Mouse (Mus musculus) left cerebral cortex, adult 2 months (tissue): ENCODE data around the gene Cfap97d2. TPM values are rescaled to one million over a fixed set of nuclear protein-coding genes. Genes with fewer than 3 reads are reported as not detected.

Source experiments
- DNase-seq, 2 experiments: peaks; one replicate each; pipeline ENCODE4 v3.0.0; 2021 to 2022; ENCODE audit warnings: low spot score in 2 of 2, mixed read lengths in 1 of 2; ENCODE audit errors: extremely low spot score in 1 of 2
- H3K27ac ChIP-seq: fragments of 200-600 bp; 2 replicates; pipeline ENCODE4 v1.8.1; 2022
- H3K4me3 ChIP-seq: fragments of 200-600 bp; 2 replicates; pipeline ENCODE4 v1.8.1; 2022
- CTCF ChIP-seq: fragments of 200-600 bp; IDR thresholded peaks from 2 replicates; pipeline ENCODE4 v1.8.1; 2022; ENCODE audit warnings: antibody characterized with exemption, mild to moderate bottlenecking, moderate library complexity
- intact Hi-C: fragments of 180-260 bp; cut with DNase I; formaldehyde crosslinking; loops from one replicate; pipeline ENCODE4 v1.15.1; 2025
- total RNA-seq, 2 experiments: library from RNA; stranded (reverse); gene quantifications; 2 replicates each; pipeline ENCODE4 v1.2.3; 2021

The Cfap97d2 gene
- total RNA-seq, 2 experiments from 2014 or later = 1.0 to 1.4 TPM

DNA sequence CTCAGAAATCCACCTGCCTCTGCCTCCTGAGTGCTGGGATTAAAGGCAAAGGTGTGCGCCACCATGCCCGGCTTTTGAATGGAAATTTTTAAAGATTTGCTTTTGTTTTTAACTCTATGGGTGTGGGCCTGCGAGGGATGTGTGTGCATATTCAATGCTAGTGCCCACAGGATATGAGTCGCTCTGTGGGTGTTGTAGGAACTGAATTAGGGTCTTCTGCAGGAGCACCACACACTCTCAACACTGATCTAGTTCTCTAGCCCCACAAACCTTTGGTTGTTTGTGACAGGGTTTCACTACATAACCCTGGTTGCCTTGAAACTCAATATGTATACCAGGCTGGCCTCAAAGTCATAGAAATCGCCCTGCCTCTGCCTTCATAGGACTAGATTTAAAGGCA is 16.4 kb upstream of the Cfap97d2 start:
- no peak for DNase-seq
- intact Hi-C loops = no loop called here
- no peak for TF ChIP-seq CTCF
- H3K4me3 ChIP-seq = no peak overlapping the region
- no peak overlapping the region for H3K27ac ChIP-seq

GRCm38 (mm10) chr8:13692302-13693066 is 13.2 kb upstream of the Cfap97d2 start:
- Histone ChIP-seq H3K27ac (no peak overlapping the region), H3K4me3 (no peak overlapping the region)
- intact Hi-C loops = no loop called here
- TF ChIP-seq CTCF = no peak
- DNase-seq = no peak

DNA sequence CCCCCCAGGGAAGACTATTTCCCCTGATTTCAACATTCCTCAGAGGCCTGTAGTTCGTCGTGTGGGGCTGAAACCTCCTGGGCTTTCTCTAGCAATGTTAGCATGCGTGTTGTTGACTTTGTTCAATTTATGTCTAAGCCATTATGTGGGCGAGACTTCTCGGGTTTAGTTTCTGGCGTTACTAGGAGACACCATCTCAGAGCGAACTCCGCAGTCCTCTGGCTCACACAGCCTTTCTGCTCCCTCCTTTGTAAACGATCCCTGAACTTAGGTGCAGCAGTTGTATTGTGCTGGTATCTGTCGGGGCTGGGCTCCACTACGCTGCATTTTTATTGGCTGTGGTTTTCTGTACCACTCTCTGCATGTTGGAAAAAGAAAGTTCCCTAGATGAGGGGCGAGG is 11.0 kb upstream of the Cfap97d2 start:
- DNase-seq = no peak
- TF ChIP-seq CTCF = no peak
- intact Hi-C loops = loop anchor here (5.0 kb wide), 1 partner anchor 38 kb away; no protein-coding TSS in a partner anchor
- Histone ChIP-seq H3K4me3 (no peak overlapping the region), H3K27ac (no peak overlapping the region)

DNA sequence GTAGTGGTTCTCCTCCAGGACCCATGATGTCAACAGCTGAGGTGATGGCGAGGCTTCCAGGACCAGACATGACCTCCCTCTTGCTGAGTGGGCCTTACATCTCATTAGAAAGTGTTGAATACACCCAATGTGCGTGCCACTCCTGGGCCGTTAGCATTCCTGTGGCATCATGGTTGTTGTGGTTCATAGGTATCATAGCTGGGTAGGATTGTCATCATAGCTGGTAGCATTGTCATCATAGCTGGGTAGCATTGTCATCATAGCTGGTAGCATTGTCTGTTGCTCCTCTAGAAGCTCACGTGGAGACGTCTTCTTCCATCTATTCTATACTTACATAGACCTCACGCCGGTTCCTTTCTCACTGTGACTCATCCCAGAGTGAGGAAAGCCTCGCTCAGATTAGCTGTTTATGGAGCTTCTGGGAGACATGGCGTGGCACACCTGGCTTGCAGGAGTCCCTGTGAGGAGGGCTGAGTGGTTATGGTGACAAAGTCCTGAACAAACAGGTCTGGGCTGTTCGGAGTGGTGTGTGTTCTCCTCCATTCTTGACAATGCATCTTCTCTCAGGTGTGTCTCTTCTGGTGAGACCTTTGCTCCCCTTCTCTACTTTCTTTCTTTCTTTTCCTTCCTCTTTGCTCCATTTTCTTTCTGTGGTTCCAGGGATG is 10.4 kb upstream of the Cfap97d2 start:
- intact Hi-C loops = loop anchor here (5.0 kb wide), 1 partner anchor 37 kb away; no protein-coding TSS in a partner anchor
- DNase-seq = no peak
- TF ChIP-seq CTCF = no peak
- H3K4me3 ChIP-seq = no peak overlapping the region
- H3K27ac ChIP-seq = no peak overlapping the region

- intact Hi-C loops = loop anchor here (5.0 kb wide), 1 partner anchor 36 kb away; no protein-coding TSS in a partner anchor
- no peak for DNase-seq
- Histone ChIP-seq H3K27ac (no peak overlapping the region), H3K4me3 (no peak overlapping the region)
- no peak for TF ChIP-seq CTCF
These were observed 9.5 kb upstream of the Cfap97d2 start for GRCm38 (mm10) chr8:13696157-13696556.

- TF ChIP-seq CTCF = no peak
- no peak overlapping the region for H3K27ac ChIP-seq
- DNase-seq = no peak
- H3K4me3 ChIP-seq = no peak overlapping the region
- intact Hi-C loops = loop anchor here (5.0 kb wide), 1 partner anchor 35 kb away; no protein-coding TSS in a partner anchor
These were observed 8.5 kb upstream of the Cfap97d2 start for GRCm38 (mm10) chr8:13697196-13697595.

DNA sequence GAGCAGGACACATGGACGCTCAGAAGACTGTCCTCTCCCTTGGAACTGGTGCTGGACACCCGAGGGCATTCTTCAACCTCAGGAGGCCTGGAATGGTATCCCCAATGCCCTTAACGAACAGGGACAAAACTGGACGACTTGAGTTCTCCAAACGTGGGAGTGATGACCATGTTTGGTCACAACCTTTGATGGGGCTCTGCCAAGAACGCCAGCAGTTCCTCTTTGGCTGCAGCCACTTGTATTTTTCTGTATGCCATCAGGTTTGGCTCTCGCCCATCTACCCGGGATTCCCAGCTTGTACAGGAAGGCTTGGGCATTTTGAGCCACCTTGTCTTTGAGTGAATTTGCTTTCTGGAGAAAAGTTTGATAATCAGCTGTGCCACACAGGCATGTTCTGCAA is 8.0 kb upstream of the Cfap97d2 start:
- intact Hi-C loops = loop anchor here (5.0 kb wide), 1 partner anchor 35 kb away; no protein-coding TSS in a partner anchor
- no peak overlapping the region for H3K27ac ChIP-seq
- no peak for DNase-seq
- no peak for TF ChIP-seq CTCF
- no peak overlapping the region for H3K4me3 ChIP-seq

DNA sequence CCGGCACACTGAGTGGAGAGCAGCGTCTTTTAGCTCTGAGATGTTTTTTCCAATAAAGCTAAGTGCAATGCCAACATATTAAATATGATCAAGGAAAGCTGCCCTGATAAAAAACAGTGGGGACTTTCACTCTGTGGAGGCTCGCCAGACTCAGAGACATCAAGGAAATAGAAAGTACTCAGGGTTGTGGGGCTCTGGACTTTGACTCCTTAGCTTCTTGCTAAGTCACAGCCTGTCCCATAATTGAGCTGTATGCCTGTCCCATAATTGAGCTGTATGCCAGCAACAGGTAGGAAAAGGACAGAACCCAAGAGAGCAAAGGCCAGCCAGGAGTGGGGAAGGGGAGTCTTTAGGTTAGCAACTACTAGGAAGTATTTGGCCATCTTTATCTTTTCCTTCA is 7.4 kb upstream of the Cfap97d2 start:
- intact Hi-C loops = loop anchor here (5.0 kb wide), 1 partner anchor 34 kb away; no protein-coding TSS in a partner anchor
- no peak for DNase-seq

GRCm38 (mm10) chr8:13699323-13699949 is 6.3 kb upstream of the Cfap97d2 start:
- no peak for TF ChIP-seq CTCF
- Histone ChIP-seq H3K27ac (no peak overlapping the region), H3K4me3 (no peak overlapping the region)
- DNase-seq = no peak
- intact Hi-C loops = loop anchor here (5.0 kb wide), 1 partner anchor 33 kb away; no protein-coding TSS in a partner anchor

More for the DNA sequence above, 7.4 kb upstream of the Cfap97d2 start:
- H3K27ac ChIP-seq = no peak overlapping the region
- no peak overlapping the region for H3K4me3 ChIP-seq
- no peak for TF ChIP-seq CTCF

- no peak for TF ChIP-seq CTCF
- Histone ChIP-seq H3K27ac (no peak overlapping the region), H3K4me3 (no peak overlapping the region)
- intact Hi-C loops = no loop called here
- DNase-seq = no peak
These were observed 2.9 kb upstream of the Cfap97d2 start for GRCm38 (mm10) chr8:13702755-13703154.

DNA sequence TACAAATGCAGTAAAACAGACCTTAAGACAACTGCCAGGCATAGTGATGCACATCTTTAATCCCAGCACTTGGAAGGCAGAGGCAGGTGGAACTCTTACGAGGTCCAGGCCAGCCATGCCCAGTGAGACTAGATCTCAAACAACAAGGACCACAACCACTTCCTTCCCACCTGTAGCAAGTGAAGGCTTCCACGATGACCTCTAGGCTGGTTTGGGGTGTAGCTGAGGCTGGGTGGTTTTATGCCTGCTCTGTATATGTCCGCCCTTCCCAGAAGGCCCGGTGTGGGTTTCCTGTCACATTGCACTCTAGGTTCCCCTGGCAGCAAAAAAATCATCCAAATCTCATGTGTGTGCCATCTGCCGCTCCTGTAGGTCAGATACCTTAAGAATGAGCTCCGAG is 1.9 kb upstream of the Cfap97d2 start:
- no peak for DNase-seq
- intact Hi-C loops = no loop called here
- Histone ChIP-seq H3K4me3 (no peak overlapping the region), H3K27ac (no peak overlapping the region)
- TF ChIP-seq CTCF = no peak

- no peak for TF ChIP-seq CTCF
- DNase-seq = no peak
- Histone ChIP-seq H3K4me3 (no peak overlapping the region), H3K27ac (no peak overlapping the region)
- intact Hi-C loops = no loop called here
These were observed 1.4 kb upstream of the Cfap97d2 start for GRCm38 (mm10) chr8:13704301-13704700.
